In genomic region chr14:74352286-74352685, GRCm38 (mm10) we compare ENCODE assay signal across 12 mouse cellular contexts.
DNase-seq lines count a peak whose midpoint lies in the region; ATAC-seq and TF ChIP-seq lines count a peak whose summit lies in the region.
"Had no signal": no experiment of that assay in that cellular context is flagged by ENCODE, and none has a peak within 500 bp of the region (broad histone marks: within the 10 kb centered on the region; RNA-seq: fewer than 3 reads in every experiment).

No protein-coding gene starts in this region.

- TF ChIP-seq CTCF in intestine, postnatal 0 days (IDR thresholded peaks at IDR 0.05; ENCODE audit: low read depth): peak; percentile 46
- TF ChIP-seq CTCF in midbrain, postnatal 0 days (IDR thresholded peaks at IDR 0.05): peak; percentile 27; the same call in 1 of the 2 replicates

- H3K36me3 ChIP-seq in intestine, postnatal 0 days (ENCODE audit: control insufficient read depth, insufficient read depth): no peaks in the 10 kb centered on the region
- H3K36me3 ChIP-seq in intestine, embryonic 16.5 days (ENCODE audit: control insufficient read depth, insufficient read depth, low read length): no peaks in the 10 kb centered on the region
- no peaks in the 10 kb centered on the region for H3K36me3 ChIP-seq in midbrain, postnatal 0 days (ENCODE audit: insufficient read depth, low read length)
- H3K36me3 ChIP-seq in midbrain, embryonic 10.5 days: no peaks in the 10 kb centered on the region
- H3K36me3 ChIP-seq: limb, embryonic 10.5 days; liver, embryonic 15.5 days; midbrain, embryonic 13.5 days had no signal

- no peak for DNase-seq in midbrain, postnatal 0 days (ENCODE audit: low spot score)
- no peak for DNase-seq in midbrain, embryonic 10.5 days (ENCODE audit: low spot score)
- DNase-seq in adrenal gland, postnatal 10 days: peak; percentile 22
- DNase-seq in left cerebral cortex, postnatal 14 days (ENCODE audit: low spot score in 2 of 2): no peak
- no peak for DNase-seq in gastrocnemius, postnatal 14 days
- DNase-seq: thymus, adult 18-20 months had no signal

- H3K4me1 ChIP-seq in intestine, postnatal 0 days (replicated peaks; ENCODE audit: control insufficient read depth, insufficient read depth, low read length): no peaks in the 10 kb centered on the region
- no peaks in the 10 kb centered on the region for H3K4me1 ChIP-seq in intestine, embryonic 16.5 days (ENCODE audit: control insufficient read depth, insufficient read depth, low read length)
- H3K4me1 ChIP-seq in midbrain, postnatal 0 days (ENCODE audit: insufficient read depth, low read length): no peaks in the 10 kb centered on the region
- H3K4me1 ChIP-seq in midbrain, embryonic 10.5 days: no peaks in the 10 kb centered on the region; the same call in 1 of the 2 replicates
- H3K4me1 ChIP-seq: limb, embryonic 10.5 days; liver, embryonic 15.5 days; midbrain, embryonic 13.5 days had no signal

- no peak for ATAC-seq in intestine, postnatal 0 days
- ATAC-seq in intestine, embryonic 16.5 days: no peak
- no peak for ATAC-seq in midbrain, postnatal 0 days (ENCODE audit: low FRiP score)
- ATAC-seq in common myeloid progenitor, adult 5-6 weeks (replicated peaks; ENCODE audit: low read depth, poor library complexity, severe bottlenecking): peak; percentile 56; the same call in 1 of the 2 replicates
- ATAC-seq: midbrain, embryonic 13.5 days had no signal

- no peaks in the 10 kb centered on the region for H3K27me3 ChIP-seq in intestine, postnatal 0 days (replicated peaks; ENCODE audit: control insufficient read depth, insufficient read depth, low read length)
- no peaks in the 10 kb centered on the region for H3K27me3 ChIP-seq in intestine, embryonic 16.5 days (replicated peaks; ENCODE audit: control insufficient read depth, insufficient read depth, low read length)
- H3K27me3 ChIP-seq in midbrain, postnatal 0 days (ENCODE audit: insufficient read depth, low read length): no peaks in the 10 kb centered on the region
- H3K27me3 ChIP-seq in midbrain, embryonic 10.5 days (ENCODE audit: low read depth, poor library complexity, severe bottlenecking): no peaks in the 10 kb centered on the region
- H3K27me3 ChIP-seq: liver, embryonic 15.5 days; midbrain, embryonic 13.5 days had no signal

- intact Hi-C loops in left cerebral cortex, postnatal 14 days (cut with DNase I): no loop called here
- intact Hi-C loops in gastrocnemius, postnatal 14 days (cut with DNase I; ENCODE audit: low total_unique reads): no loop called here

- no peaks in the 10 kb centered on the region for H3K9me3 ChIP-seq in intestine, postnatal 0 days (ENCODE audit: control insufficient read depth)
- H3K9me3 ChIP-seq in intestine, embryonic 16.5 days (ENCODE audit: control insufficient read depth, low read length): no peaks in the 10 kb centered on the region
- H3K9me3 ChIP-seq in midbrain, postnatal 0 days (ENCODE audit: low read length): no peaks in the 10 kb centered on the region
- no peaks in the 10 kb centered on the region for H3K9me3 ChIP-seq in midbrain, embryonic 10.5 days (replicated peaks)
- H3K9me3 ChIP-seq: limb, embryonic 10.5 days; liver, embryonic 15.5 days; midbrain, embryonic 13.5 days had no signal

- no peak overlapping the region for H3K4me3 ChIP-seq in intestine, postnatal 0 days (ENCODE audit: low read depth, low read length)
- no peak overlapping the region for H3K4me3 ChIP-seq in intestine, embryonic 16.5 days (ENCODE audit: low read length)
- no peak overlapping the region for H3K4me3 ChIP-seq in midbrain, postnatal 0 days (ENCODE audit: low read depth, low read length)
- H3K4me3 ChIP-seq in midbrain, embryonic 10.5 days: no peak overlapping the region
- H3K4me3 ChIP-seq: limb, embryonic 10.5 days; liver, embryonic 15.5 days; midbrain, embryonic 13.5 days had no signal

- no peak overlapping the region for H3K27ac ChIP-seq in intestine, postnatal 0 days (ENCODE audit: low read depth, low read length)
- H3K27ac ChIP-seq in intestine, embryonic 16.5 days (ENCODE audit: low read length): no peak overlapping the region
- H3K27ac ChIP-seq in midbrain, postnatal 0 days (ENCODE audit: low read depth, low read length): no peak overlapping the region
- H3K27ac ChIP-seq in midbrain, embryonic 10.5 days (replicated peaks): no peak overlapping the region
- H3K27ac ChIP-seq: limb, embryonic 10.5 days; liver, embryonic 15.5 days; midbrain, embryonic 13.5 days had no signal

- H3K9ac ChIP-seq in intestine, postnatal 0 days (ENCODE audit: low read depth, low read length): no peak overlapping the region
- no peak overlapping the region for H3K9ac ChIP-seq in intestine, embryonic 16.5 days (ENCODE audit: low read depth, low read length)
- no peak overlapping the region for H3K9ac ChIP-seq in midbrain, postnatal 0 days (replicated peaks; ENCODE audit: low read length, poor library complexity, severe bottlenecking)
- H3K9ac ChIP-seq: liver, embryonic 15.5 days; midbrain, embryonic 13.5 days had no signal

- WGBS in intestine, postnatal 0 days: 36% methylated on average over 1 of the region's 1 CpGs
- 24% methylated on average over 1 of the region's 1 CpGs for WGBS in intestine, embryonic 16.5 days
- 44% methylated on average over 1 of the region's 1 CpGs for WGBS in midbrain, postnatal 0 days
- WGBS in midbrain, embryonic 10.5 days: 35% methylated on average over 1 of the region's 1 CpGs

- no peak overlapping the region for H3K4me2 ChIP-seq in intestine, postnatal 0 days (replicated peaks; ENCODE audit: low read depth)
- H3K4me2 ChIP-seq in intestine, embryonic 16.5 days (ENCODE audit: low read depth, low read length): no peak overlapping the region
- H3K4me2 ChIP-seq in midbrain, postnatal 0 days (ENCODE audit: low read depth, low read length, poor library complexity, severe bottlenecking): no peak overlapping the region
- H3K4me2 ChIP-seq: liver, embryonic 15.5 days; midbrain, embryonic 13.5 days had no signal
